Mouse (Mus musculus) heart, postnatal 25 days (tissue): ENCODE data around the gene Enthd1. TPM values are rescaled to one million over a fixed set of nuclear protein-coding genes. Genes with fewer than 3 reads are reported as not detected.
"Not testable (repeated sequence)": the region's sequence is repeated elsewhere in the genome, so short reads cannot be mapped to it uniquely, and the experiment has no call there.

Experiments
- DNase-seq: peaks from one replicate; pipeline ENCODE4 v3.0.0; 2022; ENCODE audit warnings: low spot score
- intact Hi-C: fragments of 180-260 bp; cut with DNase I; formaldehyde crosslinking; loops from one replicate; pipeline ENCODE4 v1.15.1; 2025
- total RNA-seq, 2 experiments: library from RNA; stranded (reverse); gene quantifications; 2 replicates each; pipeline ENCODE4 v1.2.3; 2021

The Enthd1 gene
- total RNA-seq, 2 experiments from 2014 or later: not detected

- intact Hi-C loops, DNase-seq: not testable (repeated sequence)
Observed at GRCm38 (mm10) chr15:80497733-80498132, 67.2 kb downstream of the Enthd1 start.

- intact Hi-C loops: no loop called here
- DNase-seq: no peak
Observed at GRCm38 (mm10) chr15:80491505-80491904, 73.5 kb downstream of the Enthd1 start.

- DNase-seq: no peak
Observed at GRCm38 (mm10) chr15:80490151-80490550, 74.8 kb downstream of the Enthd1 start.

GRCm38 (mm10) chr15:80488658-80489057 lies 76.3 kb downstream of the Enthd1 start:
- no peak for DNase-seq
- intact Hi-C loops: no loop called here

More at GRCm38 (mm10) chr15:80490151-80490550, 74.8 kb downstream of the Enthd1 start:
- intact Hi-C loops: no loop called here

- intact Hi-C loops: no loop called here
- DNase-seq: no peak
Observed at GRCm38 (mm10) chr15:80485601-80486000, 79.4 kb downstream of the Enthd1 start.

- no peak for DNase-seq
- intact Hi-C loops: no loop called here
Observed at GRCm38 (mm10) chr15:80483041-80483705, 81.8 kb downstream of the Enthd1 start.

GRCm38 (mm10) chr15:80482348-80482747 lies 82.6 kb downstream of the Enthd1 start:
- intact Hi-C loops: no loop called here
- no peak for DNase-seq

GRCm38 (mm10) chr15:80474429-80475002 lies 90.4 kb downstream of the Enthd1 start:
- intact Hi-C loops: no loop called here
- DNase-seq: no peak

GRCm38 (mm10) chr15:80467876-80468275 lies 97.1 kb downstream of the Enthd1 start:
- no peak for DNase-seq
- intact Hi-C loops: no loop called here

GRCm38 (mm10) chr15:80462106-80462505 lies 102.8 kb downstream of the Enthd1 start:
- no peak for DNase-seq
- intact Hi-C loops: no loop called here

GRCm38 (mm10) chr15:80461446-80461845 lies 103.5 kb downstream of the Enthd1 start:
- DNase-seq: no peak
- intact Hi-C loops: no loop called here

- intact Hi-C loops: no loop called here
- no peak for DNase-seq
Observed at GRCm38 (mm10) chr15:80460011-80460410, 104.9 kb downstream of the Enthd1 start.

GRCm38 (mm10) chr15:80457984-80458383 lies 107.0 kb downstream of the Enthd1 start:
- DNase-seq: no peak
- intact Hi-C loops: no loop called here

- intact Hi-C loops: no loop called here
- no peak for DNase-seq
Observed at GRCm38 (mm10) chr15:80454486-80454885, 110.5 kb downstream of the Enthd1 start.

- no peak for DNase-seq
- intact Hi-C loops: no loop called here
Observed at GRCm38 (mm10) chr15:80452425-80452824, 112.5 kb downstream of the Enthd1 start.

GRCm38 (mm10) chr15:80445956-80446687 lies 118.8 kb downstream of the Enthd1 start:
- no peak for DNase-seq
- intact Hi-C loops: no loop called here

- no peak for DNase-seq
- intact Hi-C loops: no loop called here
Observed at GRCm38 (mm10) chr15:80440195-80440594, 124.8 kb downstream of the Enthd1 start.

GRCm38 (mm10) chr15:80438423-80438822 lies 126.5 kb downstream of the Enthd1 start:
- intact Hi-C loops: no loop called here
- DNase-seq: no peak

- DNase-seq: no peak
- intact Hi-C loops: no loop called here
Observed at GRCm38 (mm10) chr15:80437996-80438395, 127.0 kb downstream of the Enthd1 start.

GRCm38 (mm10) chr15:80436961-80437360 lies 128.0 kb downstream of the Enthd1 start:
- intact Hi-C loops: no loop called here
- DNase-seq: no peak

GRCm38 (mm10) chr15:80430324-80430723 lies 134.6 kb downstream of the Enthd1 start:
- intact Hi-C loops: no loop called here
- DNase-seq: no peak
